Mouse (Mus musculus) ES-Bruce4 (cell line): ENCODE data around the gene Gdf3.

Source experiments
- CTCF ChIP-seq: IDR thresholded peaks from one replicate; pipeline ENCODE4 v1.8.1; 2011; ENCODE audit warnings: low read depth, low read length
- EP300 ChIP-seq: IDR thresholded peaks from 2 replicates; pipeline ENCODE4 v1.6.1; 2011; ENCODE audit warnings: low read depth, low read length; ENCODE audit not compliant: insufficient read depth
- POLR2A ChIP-seq: IDR thresholded peaks from one replicate; pipeline ENCODE4 v1.8.1; 2011; ENCODE audit warnings: low read length; ENCODE audit not compliant: insufficient read depth

DNA sequence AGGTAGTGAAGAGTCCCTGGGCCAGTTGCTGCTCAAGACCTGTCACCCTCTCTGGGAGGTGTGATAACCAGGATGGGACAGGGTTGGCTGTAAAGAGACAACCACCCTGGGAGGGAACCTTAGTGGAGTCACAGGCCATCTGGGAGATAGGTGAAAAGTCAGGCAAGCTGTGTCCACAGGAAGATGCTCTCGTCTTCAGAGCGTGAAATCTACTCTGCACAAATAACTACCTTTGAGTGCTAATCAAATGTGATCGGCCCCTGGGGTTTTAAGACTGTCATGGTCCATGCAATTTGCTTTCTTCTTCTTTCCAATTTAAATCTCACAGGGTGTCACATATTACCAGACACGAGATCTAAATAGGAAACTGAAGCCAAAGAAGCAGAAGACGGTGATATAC, 40.8 kb downstream of the Gdf3 start:
- TF ChIP-seq POLR2A (no peak), CTCF (no peak), EP300 (no peak)
